Mouse (Mus musculus): ENCODE results near the gene Dclk2.

Dclk2 gene

DNA sequence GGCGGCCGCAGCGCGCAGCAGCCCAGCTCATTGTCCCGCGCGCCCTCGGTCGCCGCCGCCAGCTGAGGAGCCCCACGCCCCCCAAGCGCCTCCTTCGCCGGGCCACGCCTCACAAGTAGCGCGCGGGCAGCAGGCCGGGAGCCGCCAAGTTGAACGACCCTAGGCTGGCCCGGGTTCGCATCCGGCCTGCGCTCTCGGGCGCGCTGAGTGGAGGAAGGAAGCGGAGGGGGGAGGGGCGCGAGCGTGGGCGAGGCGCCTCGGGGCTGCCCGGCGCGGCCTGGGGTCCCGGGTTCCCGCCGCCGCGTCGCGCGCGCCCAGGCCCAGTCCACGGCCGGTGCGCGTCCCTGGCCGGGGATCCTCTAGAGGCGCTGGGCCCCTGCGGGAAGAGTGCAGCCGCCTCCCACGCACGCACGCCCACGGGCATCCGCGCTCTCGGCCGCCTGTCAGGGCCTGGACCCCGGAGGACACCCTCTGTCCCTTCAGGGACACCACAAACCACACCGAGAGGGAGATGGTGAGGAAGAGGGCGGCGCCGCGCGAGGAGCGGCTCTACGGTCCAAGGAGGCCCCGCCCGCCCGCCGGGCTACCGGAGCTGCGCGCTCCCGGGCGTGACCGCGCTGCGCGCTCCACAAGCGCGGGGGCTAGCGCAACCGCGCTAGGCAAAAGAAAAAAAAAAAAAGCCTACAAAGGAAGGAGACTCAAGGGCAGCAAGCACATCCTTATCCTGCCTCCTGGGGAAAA is at the start of gene Dclk2:
Dclk2 (minus strand) TSS at position 510 of the 741 bp plus-strand sequence.
- WGBS = under 1% methylated on average over 91 of the region's 91 CpGs

DNA sequence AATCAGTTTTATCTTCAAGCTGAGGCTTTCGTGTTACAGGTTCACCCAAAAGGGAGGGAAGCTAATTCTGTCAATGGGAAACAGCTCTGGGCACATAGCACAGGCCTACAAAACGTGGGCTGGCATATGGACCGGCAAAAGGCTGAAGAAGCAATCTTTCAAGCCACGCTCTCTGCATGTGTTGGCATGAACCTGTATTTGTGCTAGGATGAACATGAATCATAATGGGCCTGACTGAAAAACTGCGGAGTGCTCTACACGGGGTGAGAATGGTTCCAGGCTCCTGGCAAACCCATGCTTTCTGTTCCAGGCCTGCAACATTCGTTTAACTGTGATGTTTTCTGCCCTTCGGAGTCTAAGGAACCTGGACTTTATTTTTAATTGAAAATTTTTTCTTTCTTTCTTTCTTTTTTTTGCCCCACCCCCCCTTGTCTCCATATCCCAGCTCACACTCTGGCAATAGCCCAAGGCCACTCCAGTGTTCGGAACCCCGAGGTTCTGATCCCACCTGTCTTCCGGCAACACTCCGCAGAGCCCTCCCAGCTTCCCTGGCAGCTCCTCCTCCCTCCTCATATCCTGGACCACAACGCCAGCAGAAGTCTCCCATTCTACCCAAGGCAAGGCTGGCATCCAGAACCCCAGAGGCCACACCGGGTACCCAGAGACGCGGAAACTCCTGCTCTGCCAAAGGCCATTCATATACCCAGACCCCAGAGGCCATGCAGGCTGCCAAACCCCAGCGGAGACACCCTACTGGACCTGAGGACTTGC is 42.2 kb upstream of the Dclk2 start:
- 87% methylated on average over 17 of the region's 17 CpGs for WGBS

DNA sequence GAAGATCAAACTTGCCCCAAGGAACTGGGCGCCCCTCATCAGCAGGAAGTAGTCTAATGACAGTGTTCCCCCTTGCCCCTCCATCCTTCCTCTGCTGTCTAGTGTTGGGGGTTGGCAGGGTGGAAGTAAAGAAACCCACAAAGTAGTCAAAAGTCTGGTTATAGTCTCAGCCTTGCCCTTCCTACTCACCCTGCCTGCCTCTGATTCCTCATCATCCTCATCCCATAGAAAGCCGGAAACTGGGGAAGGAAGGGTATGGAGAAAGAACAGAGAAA is 40.7 kb upstream of the Dclk2 start:
- 86% methylated on average over 2 of the region's 2 CpGs for WGBS

DNA sequence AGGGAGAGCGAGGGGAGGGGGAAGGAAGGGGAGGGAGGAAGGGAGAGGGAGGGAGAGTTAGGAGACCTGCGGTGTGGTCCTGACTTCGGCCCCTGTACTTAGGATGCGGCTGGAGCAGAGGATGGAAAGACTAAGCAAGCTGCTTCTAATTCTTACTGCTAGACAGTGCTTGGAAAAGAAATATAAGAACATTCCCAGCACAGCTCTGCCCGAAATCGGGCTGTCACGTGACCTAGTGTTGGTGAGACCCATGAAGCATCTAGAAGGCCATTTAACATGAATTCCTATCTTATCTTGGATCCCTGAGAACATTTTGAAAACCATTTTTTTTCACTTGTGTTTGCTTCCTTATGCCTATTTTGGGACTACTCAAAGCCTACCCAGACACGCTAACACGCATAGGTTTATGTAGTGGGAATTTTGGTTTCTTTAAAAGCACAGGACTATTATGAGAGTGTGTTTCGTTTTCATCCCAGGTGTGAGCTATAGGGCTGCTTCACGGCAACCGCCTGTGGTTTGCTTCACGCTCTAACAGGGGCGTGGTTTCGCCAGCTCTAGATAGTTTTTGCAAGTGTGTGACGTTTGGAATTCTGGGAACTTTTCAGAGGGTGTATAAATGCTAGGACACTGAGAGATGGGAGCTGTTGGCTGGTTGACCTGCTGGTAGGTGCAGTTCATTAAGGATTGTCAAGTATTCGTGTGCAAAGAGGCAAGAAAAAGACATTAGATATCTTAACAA is 40.2 kb upstream of the Dclk2 start:
- WGBS = 74% methylated on average over 17 of the region's 17 CpGs

DNA sequence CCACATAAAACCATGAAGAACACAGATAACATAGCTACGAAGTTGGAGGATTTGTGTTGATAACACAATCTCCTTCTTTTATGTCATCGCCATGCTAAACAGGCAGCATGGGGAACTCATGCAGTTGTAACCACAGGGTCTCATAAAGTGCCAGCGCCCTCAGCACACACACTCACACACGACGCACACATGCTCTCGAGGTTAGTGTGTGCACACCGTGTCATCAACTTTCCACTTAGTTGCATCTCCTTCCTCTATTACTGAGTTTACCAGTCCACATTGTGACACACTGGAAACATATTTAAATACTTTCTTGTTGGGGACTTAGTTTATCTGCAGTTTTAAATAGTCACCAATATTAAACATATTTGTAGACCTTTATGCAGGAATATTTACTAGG is 38.4 kb upstream of the Dclk2 start:
- 93% methylated on average over 7 of the region's 7 CpGs for WGBS

DNA sequence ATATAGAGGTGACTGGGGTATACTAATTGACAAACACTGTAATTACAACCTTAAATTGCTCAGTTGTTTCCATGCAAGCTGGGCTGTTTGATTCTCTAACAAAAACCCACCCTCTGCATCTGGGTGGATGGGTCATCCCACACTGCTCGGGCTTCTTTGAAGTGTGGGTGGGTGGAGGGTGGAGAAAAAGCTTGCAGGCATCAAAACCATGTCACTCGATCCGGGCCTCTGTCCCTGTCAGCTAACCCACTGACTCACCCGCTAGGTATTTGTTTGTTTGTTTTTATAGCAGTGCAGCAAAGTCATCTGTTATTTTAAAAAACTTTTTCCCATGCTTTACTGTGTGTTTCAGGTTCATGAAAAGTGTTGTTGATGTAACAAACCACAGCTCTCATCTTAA is 34.7 kb upstream of the Dclk2 start:
- 42% methylated on average over 4 of the region's 4 CpGs for WGBS

DNA sequence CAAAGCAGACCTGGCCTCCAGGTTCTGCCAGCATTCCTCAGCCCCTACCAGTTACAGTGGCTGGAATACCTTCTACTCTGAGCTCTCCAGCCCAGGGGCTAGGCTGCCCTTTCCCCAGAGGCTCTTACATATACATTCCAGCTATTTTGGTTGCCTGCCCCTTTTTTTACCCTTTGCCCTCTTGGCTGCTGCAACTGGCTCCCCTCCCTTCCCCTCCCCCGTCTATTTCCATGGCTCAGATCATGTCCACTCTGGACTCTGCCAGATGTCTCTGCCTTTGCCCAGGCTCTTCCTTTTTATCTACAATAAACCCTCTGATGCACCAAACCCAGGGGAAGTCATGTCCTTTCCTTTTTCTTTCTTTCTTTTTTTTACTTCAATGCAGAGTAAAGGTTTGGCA is 33.9 kb upstream of the Dclk2 start:
- 71% methylated on average over 1 of the region's 1 CpGs for WGBS

DNA sequence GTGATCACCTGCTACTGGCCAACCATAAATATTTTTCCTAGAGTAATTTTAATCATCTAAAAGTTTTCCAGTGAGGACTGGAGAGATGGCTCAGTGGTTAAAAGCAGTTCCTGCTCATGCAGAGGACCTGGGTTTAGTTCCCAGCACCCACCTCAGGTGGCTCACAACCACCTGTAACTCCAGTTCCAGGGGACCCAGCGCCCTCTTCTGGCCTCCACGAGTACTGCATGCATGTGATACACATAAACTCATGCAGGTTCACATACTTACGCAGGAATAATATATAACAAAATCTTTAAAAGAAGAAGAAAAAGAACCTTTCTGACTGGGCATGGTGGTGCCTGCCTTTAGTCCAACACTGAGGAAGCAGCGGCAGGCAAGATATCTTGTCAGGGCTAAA is 33.2 kb upstream of the Dclk2 start:
- WGBS = 84% methylated on average over 4 of the region's 4 CpGs

DNA sequence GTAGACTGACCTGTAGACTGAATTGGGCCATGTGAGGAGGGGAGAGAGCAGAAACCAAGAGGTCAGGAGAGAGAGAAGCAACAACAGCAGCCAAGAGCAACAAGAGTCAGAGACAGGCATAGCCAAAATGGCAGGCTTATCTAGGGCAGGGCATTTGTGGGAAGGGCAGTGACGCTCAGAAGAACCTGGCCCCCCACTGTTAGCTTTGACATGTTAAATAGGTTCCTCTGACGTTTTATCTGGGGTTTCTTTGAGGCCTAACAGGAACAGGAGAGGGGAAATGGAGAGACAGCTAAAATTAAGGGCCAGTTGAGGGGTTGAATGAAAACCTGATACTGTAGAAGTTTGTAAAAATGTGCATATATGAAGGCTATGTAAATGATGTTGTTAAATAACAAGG is 30.0 kb upstream of the Dclk2 start:
- WGBS = 67% methylated on average over 2 of the region's 2 CpGs

DNA sequence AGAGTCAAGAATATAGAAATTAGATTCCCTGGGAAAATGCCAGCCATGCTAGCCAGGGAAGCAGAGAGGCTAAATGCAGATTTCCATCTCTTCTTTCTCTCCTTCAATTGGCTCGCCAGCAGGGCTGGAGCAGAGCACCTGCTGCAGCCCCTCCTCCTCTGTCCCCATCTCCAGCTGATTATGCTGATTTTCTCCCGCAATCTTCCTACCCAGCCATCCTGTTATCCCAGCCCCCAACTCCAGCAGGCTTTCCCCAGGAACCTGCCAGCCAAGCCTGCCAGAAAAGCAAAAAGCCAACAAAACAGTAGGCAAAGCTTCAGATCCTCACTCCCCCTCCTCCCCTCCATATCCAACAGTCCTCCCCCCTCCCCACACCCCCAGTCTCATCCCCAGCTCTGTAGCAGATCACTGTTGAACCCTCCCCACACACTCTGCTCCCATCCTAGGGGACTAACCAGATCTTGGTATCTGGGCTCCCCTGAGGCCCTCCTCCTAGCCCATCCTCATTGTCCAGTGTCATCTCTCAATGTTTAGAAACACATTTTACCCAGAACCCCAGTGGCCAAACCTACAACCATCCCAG is 15.7 kb upstream of the Dclk2 start:
- 21% methylated on average over 2 of the region's 2 CpGs for WGBS

DNA sequence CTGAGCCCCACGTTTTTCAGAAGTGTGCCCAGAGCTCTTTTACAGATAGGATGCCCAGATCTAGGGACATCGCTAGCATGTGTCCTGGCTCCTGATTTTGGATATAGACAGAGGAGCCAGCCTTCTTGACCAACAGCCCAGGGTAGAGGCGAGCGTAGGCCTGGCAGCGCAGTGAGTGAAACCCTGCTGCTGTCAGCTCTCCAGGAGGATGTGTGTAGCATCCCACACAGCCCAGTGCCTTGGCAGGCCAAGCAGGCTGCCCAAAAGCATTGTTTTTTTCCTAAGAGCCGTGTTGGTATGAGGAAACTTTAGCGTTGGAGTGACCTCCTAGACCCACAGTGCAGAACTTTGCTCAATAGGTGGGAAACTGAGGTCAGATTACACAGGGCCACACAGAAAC is 12.8 kb upstream of the Dclk2 start:
- 58% methylated on average over 7 of the region's 7 CpGs for WGBS

DNA sequence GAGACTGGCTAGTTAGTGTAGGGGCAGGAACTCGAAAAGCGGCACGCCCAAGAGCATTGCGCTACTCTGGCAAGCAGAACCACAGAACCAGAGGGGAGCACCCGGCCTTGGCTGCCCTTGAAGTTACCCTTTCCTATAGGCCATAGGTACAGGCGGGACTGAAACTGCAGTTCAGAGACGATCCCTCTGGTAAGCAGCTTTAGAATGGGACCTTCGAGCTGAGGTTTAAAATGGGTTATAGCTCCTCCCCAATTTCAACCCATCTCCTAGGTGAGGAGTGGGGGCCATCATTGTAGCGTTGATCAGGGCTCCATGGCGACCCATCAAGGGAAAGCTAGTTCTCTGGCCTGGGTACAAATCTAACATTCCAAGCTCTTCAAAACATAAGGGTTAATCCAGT is 3.0 kb upstream of the Dclk2 start:
- 96% methylated on average over 10 of the region's 10 CpGs for WGBS

DNA sequence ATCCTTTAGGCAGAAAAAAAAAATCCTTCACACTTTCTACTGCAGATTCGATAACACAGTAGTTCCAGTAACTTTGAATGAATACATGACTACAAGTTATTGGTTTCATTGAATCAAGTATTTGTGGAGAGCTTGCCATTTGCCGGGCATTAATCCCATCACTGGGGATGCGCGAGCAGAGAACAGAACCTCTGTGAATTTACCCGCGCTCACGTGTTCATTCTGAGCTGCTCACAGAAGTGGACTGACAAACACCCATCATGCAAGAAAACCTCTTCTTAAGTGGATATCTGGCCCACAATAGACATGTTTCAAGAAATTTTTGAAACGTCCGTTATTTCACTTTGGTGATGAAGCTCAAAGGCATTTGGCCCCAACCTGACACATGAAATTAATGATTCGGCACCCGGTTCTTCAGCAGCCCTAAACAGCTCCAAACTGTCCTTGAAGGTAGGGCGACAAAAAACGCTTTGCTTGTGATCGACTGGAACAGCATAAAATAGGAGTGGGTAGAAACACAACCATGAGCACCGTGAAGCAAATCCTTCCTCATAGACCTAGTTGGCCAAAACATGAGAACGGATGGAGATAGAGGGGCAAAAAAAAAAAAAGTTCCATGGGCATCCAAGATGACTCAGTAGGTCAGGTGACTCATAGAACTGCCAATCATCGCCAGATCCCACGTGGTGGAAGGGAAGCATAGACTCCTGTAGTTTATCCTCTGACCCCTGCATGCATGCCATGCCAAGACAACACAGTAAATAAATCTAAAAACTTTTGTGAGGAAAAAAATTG is 726 bp upstream of the Dclk2 start:
- WGBS = 57% methylated on average over 18 of the region's 18 CpGs

DNA sequence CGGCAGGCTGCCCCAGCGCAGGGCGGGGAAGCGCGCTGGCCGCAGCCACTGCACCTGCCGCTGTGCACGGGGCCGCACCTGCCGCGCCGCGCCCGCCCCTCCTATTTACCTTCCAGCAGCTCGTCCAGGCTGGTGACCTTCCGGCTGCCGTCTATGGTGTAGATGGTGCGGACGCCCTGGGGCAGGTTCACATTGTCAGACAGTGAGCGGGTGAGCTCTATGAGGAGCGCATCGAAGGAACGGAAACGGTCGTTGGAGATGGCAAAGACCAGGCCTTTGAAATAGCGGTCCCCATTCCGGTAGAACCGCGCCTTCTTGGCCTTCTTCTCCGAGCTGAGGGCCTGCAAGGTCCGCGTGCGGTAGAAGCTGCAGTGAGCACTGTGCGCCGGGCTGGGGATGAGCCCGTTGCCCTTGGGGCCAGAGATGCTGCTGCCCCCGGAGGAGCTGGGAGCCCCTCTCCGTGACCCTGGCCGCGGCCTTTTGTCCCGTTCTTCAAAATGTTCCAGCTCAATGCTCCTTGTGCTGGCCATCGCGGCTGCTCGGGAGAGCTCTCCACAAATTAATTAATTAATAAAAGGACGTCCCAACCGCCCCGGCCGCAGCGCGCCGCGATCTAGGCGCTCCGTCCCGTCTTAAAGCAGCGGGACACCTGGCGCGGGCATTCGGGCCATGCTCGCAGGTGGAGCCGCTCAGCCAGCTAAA is 860 bp downstream of the Dclk2 start:
- under 1% methylated on average over 61 of the region's 61 CpGs for WGBS

DNA sequence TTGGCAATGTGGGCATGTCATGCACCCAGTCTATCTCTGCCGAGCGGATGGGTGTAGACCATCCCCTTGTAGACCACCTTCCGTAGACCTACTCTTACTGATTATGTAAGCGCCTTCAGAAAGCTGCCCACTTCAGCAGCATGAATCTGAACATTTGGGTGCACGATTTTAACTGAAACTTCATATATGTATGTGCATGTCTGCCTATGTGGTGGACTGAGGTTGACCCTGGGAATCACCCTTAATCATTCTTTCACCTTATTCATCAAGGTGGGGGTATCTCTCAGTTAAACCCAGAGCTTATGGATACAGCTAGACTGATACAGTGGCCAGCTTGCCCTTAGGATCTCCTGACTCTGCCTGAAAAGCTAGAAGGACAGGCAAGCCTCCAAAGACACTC is 3.6 kb downstream of the Dclk2 start:
- 87% methylated on average over 5 of the region's 5 CpGs for WGBS

DNA sequence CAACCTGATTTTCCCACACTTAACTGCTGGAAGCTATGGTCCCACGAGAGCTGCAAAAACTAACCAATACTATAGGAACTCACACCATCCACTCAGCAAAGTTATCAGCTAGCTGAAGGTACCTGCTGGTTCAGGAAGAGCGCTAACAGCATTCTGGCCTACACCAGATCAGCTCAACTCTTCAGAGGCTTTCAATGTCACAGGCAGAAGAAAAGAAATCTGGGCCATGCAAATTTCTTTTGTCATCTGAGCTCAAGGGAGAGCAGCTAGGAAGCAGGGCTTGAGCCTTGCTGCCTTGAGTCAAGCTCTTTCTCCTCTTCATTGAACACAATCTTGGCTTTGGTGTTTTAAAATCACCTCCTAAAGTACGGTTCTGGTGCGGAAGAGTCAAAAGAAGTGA is 4.0 kb downstream of the Dclk2 start:
- 79% methylated on average over 4 of the region's 4 CpGs for WGBS

DNA sequence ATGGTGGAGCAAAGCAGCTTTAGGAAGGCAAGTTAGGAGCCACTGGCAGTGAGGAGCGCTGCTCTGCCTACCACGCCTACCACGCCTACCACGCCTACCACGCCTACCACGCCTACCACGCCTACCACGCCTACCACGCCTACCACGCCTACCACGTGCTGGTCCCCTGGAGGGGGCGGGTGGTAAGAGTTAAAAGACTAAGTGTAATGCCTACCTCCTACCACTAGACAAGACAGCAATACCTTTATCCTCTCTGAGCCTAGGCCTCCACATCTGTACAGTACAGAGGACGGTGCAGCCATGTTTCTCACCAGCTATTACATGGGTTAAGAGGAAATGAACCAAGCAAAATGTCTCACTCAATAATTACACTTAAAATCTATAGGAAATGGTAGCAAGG is 5.4 kb downstream of the Dclk2 start:
- WGBS = 78% methylated on average over 13 of the region's 13 CpGs

DNA sequence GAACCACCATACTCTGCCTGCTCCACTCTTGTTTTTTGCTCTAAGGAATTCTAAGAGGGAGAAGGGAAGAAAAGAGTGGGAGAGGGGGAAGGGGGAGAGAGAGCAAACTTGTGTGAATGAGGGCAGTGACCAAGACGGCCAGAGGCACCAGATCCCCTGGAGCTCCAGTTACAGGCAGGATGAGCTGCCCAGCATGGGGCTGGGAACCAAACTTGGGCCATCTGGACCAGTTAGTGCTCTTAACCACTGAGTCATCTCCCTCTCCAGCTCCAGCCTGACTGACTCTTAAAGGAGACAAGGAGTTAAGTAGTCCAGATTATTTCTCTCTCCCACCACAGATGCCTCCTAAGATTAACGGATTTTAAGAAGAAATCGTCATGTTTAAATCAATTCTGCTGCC is 6.3 kb downstream of the Dclk2 start:
- 61% methylated on average over 3 of the region's 3 CpGs for WGBS

DNA sequence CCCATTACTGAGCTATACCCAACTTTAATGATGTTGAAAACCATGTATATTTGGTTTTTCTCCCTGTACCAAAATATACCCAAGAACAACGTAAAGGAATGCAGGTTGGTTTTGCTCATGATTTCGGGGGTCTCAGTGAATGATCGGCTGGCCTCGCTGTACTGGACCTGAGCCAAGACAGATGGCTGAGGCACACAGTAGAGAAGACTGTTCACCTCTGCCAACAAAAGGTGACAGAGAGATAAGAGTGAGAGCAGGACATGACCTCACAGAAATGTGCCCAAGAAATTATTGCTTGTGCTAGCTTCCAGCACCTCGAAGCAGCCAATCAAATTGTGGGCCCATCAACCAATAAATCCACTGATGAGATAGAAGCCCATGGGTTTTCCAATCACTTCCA is 22.3 kb downstream of the Dclk2 start:
- 68% methylated on average over 5 of the region's 5 CpGs for WGBS

DNA sequence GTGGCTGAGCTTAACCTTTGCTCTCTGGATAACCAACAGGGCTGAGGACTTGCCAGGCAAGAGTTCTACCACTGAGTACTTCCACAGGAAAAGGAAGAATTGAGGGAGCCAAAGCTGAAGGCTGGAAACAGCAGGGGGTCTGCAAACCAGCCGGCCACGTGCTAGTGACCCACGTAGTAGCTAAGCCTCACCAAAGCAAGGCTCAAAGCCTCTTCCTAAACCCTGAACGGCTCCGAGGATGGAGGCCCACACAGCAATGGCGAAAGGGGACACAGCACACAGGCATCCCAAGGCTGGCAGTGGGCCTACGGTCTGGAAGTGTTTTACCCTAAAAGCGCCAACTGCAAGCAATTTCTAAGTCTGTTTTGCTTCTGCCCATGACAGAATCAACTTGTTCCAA is 23.1 kb downstream of the Dclk2 start:
- 20% methylated on average over 8 of the region's 8 CpGs for WGBS

DNA sequence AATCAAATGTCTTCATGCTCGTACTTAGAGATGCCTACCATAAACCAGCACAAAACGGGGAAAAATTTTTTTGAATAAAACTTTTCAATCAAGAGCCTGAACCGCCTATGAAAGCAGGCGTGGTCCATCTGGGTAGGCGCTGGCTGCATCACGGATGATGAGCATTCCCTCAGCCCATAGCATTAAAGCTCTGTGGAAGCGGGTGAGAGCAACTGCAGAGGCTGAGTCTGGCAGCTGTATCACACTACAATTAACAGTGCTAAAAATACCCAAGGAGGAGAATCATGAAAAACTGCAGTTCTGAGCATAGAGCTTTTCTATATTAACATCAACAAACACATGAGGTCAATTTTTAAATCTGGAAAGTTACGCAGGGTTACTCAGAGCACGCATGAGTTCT is 23.6 kb downstream of the Dclk2 start:
- WGBS = 40% methylated on average over 9 of the region's 9 CpGs
